Comparison of ENCODE assay signal across 32 mouse cellular contexts in the genomic region with DNA sequence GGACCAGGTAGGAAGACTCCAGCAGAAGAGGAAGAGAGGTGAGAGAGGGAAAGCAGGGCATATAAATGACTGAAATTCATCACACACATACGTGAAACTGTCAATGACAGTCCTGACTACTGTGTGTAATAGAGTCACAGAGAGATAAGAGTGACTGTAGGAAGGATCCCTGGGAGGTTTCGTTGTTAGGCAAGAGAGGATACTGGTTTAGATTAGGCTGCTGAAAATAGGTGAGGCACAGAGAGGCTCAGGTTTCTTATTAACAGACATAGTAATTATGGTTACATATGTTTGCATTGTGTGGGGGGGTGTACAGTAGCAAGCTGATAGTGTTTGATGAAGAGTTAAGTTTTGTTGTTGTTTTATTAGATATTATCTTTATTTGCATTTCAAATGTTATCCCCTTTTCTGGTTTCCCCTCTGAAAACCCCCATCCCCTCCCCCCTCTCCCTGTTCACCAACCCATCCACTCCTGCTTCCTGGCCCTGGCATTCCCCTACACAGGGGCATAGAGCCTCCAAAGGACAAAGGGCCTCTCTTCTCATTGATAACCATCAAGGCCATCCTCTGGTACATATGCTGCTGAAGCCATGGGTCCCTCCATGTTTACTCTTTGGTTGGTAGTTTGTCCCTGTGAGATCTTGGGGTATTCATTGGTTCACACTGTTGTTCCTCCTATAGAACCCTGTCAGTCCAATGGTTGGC.
"Had no signal": no experiment of that assay in that cellular context is flagged by ENCODE, and none has a peak within 500 bp of the region (broad histone marks: within the 10 kb centered on the region; RNA-seq: fewer than 3 reads in every experiment).

No protein-coding gene starts in this region.

- H3K4me1 ChIP-seq: limb, embryonic 10.5 days; limb, embryonic 12.5 days; limb, embryonic 15.5 days; liver, embryonic 12.5 days; liver, embryonic 13.5 days; liver, embryonic 15.5 days; lung, embryonic 15.5 days; megakaryocyte, embryonic 14.5 days; midbrain, embryonic 12.5 days; midbrain, embryonic 13.5 days; midbrain, embryonic 15.5 days; neural tube, embryonic 12.5 days had no signal

- H3K9me3 ChIP-seq: limb, embryonic 10.5 days; limb, embryonic 12.5 days; limb, embryonic 13.5 days; limb, embryonic 15.5 days; liver, embryonic 12.5 days; liver, embryonic 13.5 days; liver, embryonic 15.5 days; lung, embryonic 15.5 days; midbrain, embryonic 10.5 days; midbrain, embryonic 12.5 days; midbrain, embryonic 13.5 days; midbrain, embryonic 15.5 days; neural tube, embryonic 12.5 days had no signal

- H3K27ac ChIP-seq: limb, embryonic 10.5 days; limb, embryonic 12.5 days; limb, embryonic 13.5 days; limb, embryonic 15.5 days; liver, embryonic 12.5 days; liver, embryonic 13.5 days; liver, embryonic 14.5 days; liver, embryonic 15.5 days; lung, embryonic 15.5 days; macrophage; midbrain, embryonic 10.5 days; midbrain, embryonic 12.5 days; midbrain, embryonic 13.5 days; midbrain, embryonic 15.5 days; neural tube, embryonic 12.5 days had no signal

- H3K27me3 ChIP-seq: limb, embryonic 12.5 days; limb, embryonic 13.5 days; limb, embryonic 15.5 days; liver, embryonic 12.5 days; liver, embryonic 13.5 days; liver, embryonic 15.5 days; lung, embryonic 15.5 days; megakaryocyte, embryonic 14.5 days; midbrain, embryonic 12.5 days; midbrain, embryonic 13.5 days; midbrain, embryonic 15.5 days; neural tube, embryonic 12.5 days had no signal

- H3K4me3 ChIP-seq: limb, embryonic 10.5 days; limb, embryonic 12.5 days; limb, embryonic 13.5 days; limb, embryonic 15.5 days; liver, embryonic 12.5 days; liver, embryonic 13.5 days; liver, embryonic 15.5 days; lung, embryonic 15.5 days; megakaryocyte, embryonic 14.5 days; midbrain, embryonic 10.5 days; midbrain, embryonic 12.5 days; midbrain, embryonic 13.5 days; midbrain, embryonic 15.5 days; myocyte; neural tube, embryonic 12.5 days had no signal

- DNase-seq: left cerebral cortex, postnatal 4 days; liver; liver, embryonic 13.5 days; liver, postnatal 0 days; lung, adult 18-20 months; lung, adult 2 months; lung, embryonic 14.5 days; lung, postnatal 10 days; lung, postnatal 14 days; lung, postnatal 36 days; lung, postnatal 4 days; midbrain, embryonic 14.5 days had no signal

- H3K36me3 ChIP-seq: limb, embryonic 10.5 days; limb, embryonic 12.5 days; limb, embryonic 13.5 days; limb, embryonic 15.5 days; liver, embryonic 12.5 days; liver, embryonic 13.5 days; liver, embryonic 15.5 days; lung, embryonic 15.5 days; midbrain, embryonic 10.5 days; midbrain, embryonic 12.5 days; midbrain, embryonic 13.5 days; midbrain, embryonic 15.5 days; neural tube, embryonic 12.5 days had no signal

- H3K9ac ChIP-seq: limb, embryonic 12.5 days; limb, embryonic 13.5 days; limb, embryonic 15.5 days; liver, embryonic 12.5 days; liver, embryonic 13.5 days; liver, embryonic 14.5 days; liver, embryonic 15.5 days; liver, postnatal 0 days; lung, embryonic 14.5 days; lung, embryonic 15.5 days; midbrain, embryonic 12.5 days; midbrain, embryonic 13.5 days; midbrain, embryonic 15.5 days; neural tube, embryonic 12.5 days had no signal

- ATAC-seq: liver, embryonic 12.5 days; liver, postnatal 0 days; lung, postnatal 0 days; midbrain, embryonic 13.5 days; midbrain, embryonic 15.5 days; midbrain, embryonic 16.5 days had no signal

- H3K4me2 ChIP-seq: limb, embryonic 12.5 days; limb, embryonic 13.5 days; limb, embryonic 15.5 days; liver, embryonic 11.5 days; liver, embryonic 12.5 days; liver, embryonic 13.5 days; liver, embryonic 15.5 days; lung, embryonic 14.5 days; lung, embryonic 15.5 days; midbrain, embryonic 11.5 days; midbrain, embryonic 12.5 days; midbrain, embryonic 13.5 days; midbrain, embryonic 15.5 days; neural tube, embryonic 12.5 days had no signal
